Mouse (Mus musculus) midbrain, embryonic 15.5 days (tissue): ENCODE measurements at regions not wholly inside any gene's neighbourhood (a gene's known extent, or its start where the extent isn't known, plus 50 kb on each side); places are given as distances from the start of the nearest gene placed in this dataset.

ENCODE experiments used
- ATAC-seq: fragments of 200-750 bp; cut with Nextera tagmentation; replicated peaks from 2 replicates; pipeline ENCODE4 v1.8.0; 2017; ENCODE audit warnings: moderate TSS enrichment
- H3K27ac ChIP-seq: fragments of 300-500 bp; sonication (generic); 2 replicates; pipeline ENCODE4 v1.5.1; 2015; ENCODE audit warnings: mild to moderate bottlenecking, inconsistent platforms
- H3K27me3 ChIP-seq: fragments of 300-500 bp; sonication (generic); replicated peaks from 2 replicates; pipeline ENCODE4 v1.6.1; 2015; ENCODE audit warnings: inconsistent platforms
- H3K36me3 ChIP-seq: fragments of 300-500 bp; sonication (generic); replicated peaks from 2 replicates; pipeline ENCODE4 v1.6.1; 2015; ENCODE audit warnings: inconsistent platforms
- H3K4me1 ChIP-seq: fragments of 300-500 bp; sonication (generic); 2 replicates; pipeline ENCODE4 v1.6.1; 2015; ENCODE audit warnings: inconsistent platforms
- H3K4me2 ChIP-seq: fragments of 300-500 bp; sonication (generic); 2 replicates; pipeline ENCODE4 v1.6.1; 2015; ENCODE audit warnings: inconsistent platforms, mild to moderate bottlenecking, moderate library complexity
- H3K4me3 ChIP-seq: fragments of 300-500 bp; sonication (generic); 2 replicates; pipeline ENCODE4 v1.5.1; 2015; ENCODE audit warnings: mild to moderate bottlenecking, inconsistent platforms
- H3K9ac ChIP-seq: fragments of 300-500 bp; sonication (generic); 2 replicates; pipeline ENCODE4 v1.6.1; 2015; ENCODE audit warnings: mild to moderate bottlenecking, inconsistent platforms
- H3K9me3 ChIP-seq: fragments of 300-500 bp; sonication (generic); 2 replicates; pipeline ENCODE4 v1.6.1; 2016; ENCODE audit warnings: inconsistent platforms
- WGBS: fragments of 180-500 bp; shearing (Covaris S2); methylation state at CpG from one replicate; pipeline ENCODE4 v1.1.7; 2015; ENCODE audit warnings: mixed read lengths; 5-methylcytosine and 5-hydroxymethylcytosine counted together

DNA sequence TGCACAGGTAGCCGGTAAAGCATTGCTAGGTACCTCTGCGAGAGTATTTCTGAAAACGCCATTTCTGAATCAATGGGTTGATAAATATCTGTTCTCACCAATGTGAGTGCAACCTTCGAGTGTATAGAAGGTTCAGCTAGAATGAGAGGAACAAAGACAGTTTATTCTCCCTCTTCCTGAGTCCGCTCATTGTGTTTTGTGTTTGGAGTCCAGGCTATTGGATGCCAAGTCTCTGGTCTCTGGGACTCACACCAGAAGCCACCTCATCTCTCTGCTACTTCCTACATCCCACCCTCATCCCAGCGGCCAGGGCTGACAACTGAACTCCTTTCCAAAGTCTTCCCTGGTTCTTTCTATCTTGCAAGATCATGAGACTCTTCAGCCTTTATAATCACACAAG is 62.7 kb downstream of the Lrrc30 start:
- no peak overlapping the region for H3K4me2 ChIP-seq
- no peaks in the 10 kb centered on the region for H3K27me3 ChIP-seq
- no peaks in the 10 kb centered on the region for H3K9me3 ChIP-seq
- no peaks in the 10 kb centered on the region for H3K4me1 ChIP-seq
- H3K4me3 ChIP-seq, result no peak overlapping the region
- ATAC-seq, result no peak
- H3K9ac ChIP-seq, result no peak overlapping the region
- H3K36me3 ChIP-seq, result no peaks in the 10 kb centered on the region
- no peak overlapping the region for H3K27ac ChIP-seq
- 96% methylated on average over 6 of the region's 6 CpGs for WGBS

- H3K4me2 ChIP-seq, result no peak overlapping the region
- H3K9me3 ChIP-seq, result no peaks in the 10 kb centered on the region
- no peaks in the 10 kb centered on the region for H3K36me3 ChIP-seq
- H3K4me3 ChIP-seq, result no peak overlapping the region
- no peak overlapping the region for H3K27ac ChIP-seq
- H3K27me3 ChIP-seq, result no peaks in the 10 kb centered on the region
- WGBS, result 82% methylated on average over 11 of the region's 11 CpGs
- no peak overlapping the region for H3K9ac ChIP-seq
- no peak for ATAC-seq
- H3K4me1 ChIP-seq, result no peaks in the 10 kb centered on the region
These were observed 66.3 kb downstream of the Lrrc30 start for GRCm38 (mm10) chr17:67566216-67566615.

GRCm38 (mm10) chr17:67565746-67566145 is 66.8 kb downstream of the Lrrc30 start:
- no peaks in the 10 kb centered on the region for H3K27me3 ChIP-seq
- no peak overlapping the region for H3K4me3 ChIP-seq
- H3K27ac ChIP-seq, result no peak overlapping the region
- no peaks in the 10 kb centered on the region for H3K4me1 ChIP-seq
- no peaks in the 10 kb centered on the region for H3K36me3 ChIP-seq
- no peak overlapping the region for H3K4me2 ChIP-seq
- H3K9me3 ChIP-seq, result no peaks in the 10 kb centered on the region
- WGBS, result 34% methylated on average over 3 of the region's 3 CpGs
- no peak for ATAC-seq
- H3K9ac ChIP-seq, result no peak overlapping the region

GRCm38 (mm10) chr17:67564845-67565244 is 67.7 kb downstream of the Lrrc30 start:
- H3K4me2 ChIP-seq, result no peak overlapping the region
- ATAC-seq, result no peak
- no peaks in the 10 kb centered on the region for H3K9me3 ChIP-seq
- H3K36me3 ChIP-seq, result no peaks in the 10 kb centered on the region
- H3K9ac ChIP-seq, result no peak overlapping the region
- no peaks in the 10 kb centered on the region for H3K4me1 ChIP-seq
- H3K4me3 ChIP-seq, result no peak overlapping the region
- no peak overlapping the region for H3K27ac ChIP-seq
- H3K27me3 ChIP-seq, result no peaks in the 10 kb centered on the region
- WGBS, result 65% methylated on average over 3 of the region's 3 CpGs

- H3K9ac ChIP-seq, result no peak overlapping the region
- no peaks in the 10 kb centered on the region for H3K4me1 ChIP-seq
- H3K27me3 ChIP-seq, result no peaks in the 10 kb centered on the region
- no peak for ATAC-seq
- no peak overlapping the region for H3K4me2 ChIP-seq
- no peak overlapping the region for H3K27ac ChIP-seq
- H3K36me3 ChIP-seq, result no peaks in the 10 kb centered on the region
- H3K4me3 ChIP-seq, result no peak overlapping the region
- no peaks in the 10 kb centered on the region for H3K9me3 ChIP-seq
- WGBS, result 79% methylated on average over 7 of the region's 7 CpGs
These were observed 69.5 kb downstream of the Lrrc30 start for GRCm38 (mm10) chr17:67563036-67563435.

DNA sequence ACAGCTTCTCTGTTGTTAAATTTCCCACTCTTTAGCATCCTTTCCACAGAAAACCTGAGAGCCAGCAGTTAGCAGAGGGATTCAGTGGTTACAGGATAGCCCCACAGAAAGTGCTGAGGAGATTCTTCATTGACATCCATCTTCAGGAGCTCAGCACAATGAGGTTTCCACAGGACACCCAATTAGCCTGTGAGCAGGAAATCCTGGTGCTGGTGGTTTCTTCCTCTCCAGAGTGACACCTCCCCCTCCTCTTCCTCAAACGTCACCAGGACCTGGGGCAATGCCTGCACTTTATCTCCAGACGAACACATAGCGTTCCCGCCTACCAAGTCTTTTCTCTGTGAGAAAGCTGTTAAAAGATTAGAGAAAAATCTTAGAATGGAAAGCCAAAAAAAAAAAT is 70.7 kb downstream of the Lrrc30 start:
- no peak overlapping the region for H3K4me2 ChIP-seq
- ATAC-seq, result no peak
- H3K27me3 ChIP-seq, result no peaks in the 10 kb centered on the region
- WGBS, result 87% methylated on average over 4 of the region's 4 CpGs
- no peak overlapping the region for H3K27ac ChIP-seq
- H3K4me1 ChIP-seq, result no peaks in the 10 kb centered on the region
- no peaks in the 10 kb centered on the region for H3K9me3 ChIP-seq
- no peaks in the 10 kb centered on the region for H3K36me3 ChIP-seq
- H3K9ac ChIP-seq, result no peak overlapping the region
- no peak overlapping the region for H3K4me3 ChIP-seq

DNA sequence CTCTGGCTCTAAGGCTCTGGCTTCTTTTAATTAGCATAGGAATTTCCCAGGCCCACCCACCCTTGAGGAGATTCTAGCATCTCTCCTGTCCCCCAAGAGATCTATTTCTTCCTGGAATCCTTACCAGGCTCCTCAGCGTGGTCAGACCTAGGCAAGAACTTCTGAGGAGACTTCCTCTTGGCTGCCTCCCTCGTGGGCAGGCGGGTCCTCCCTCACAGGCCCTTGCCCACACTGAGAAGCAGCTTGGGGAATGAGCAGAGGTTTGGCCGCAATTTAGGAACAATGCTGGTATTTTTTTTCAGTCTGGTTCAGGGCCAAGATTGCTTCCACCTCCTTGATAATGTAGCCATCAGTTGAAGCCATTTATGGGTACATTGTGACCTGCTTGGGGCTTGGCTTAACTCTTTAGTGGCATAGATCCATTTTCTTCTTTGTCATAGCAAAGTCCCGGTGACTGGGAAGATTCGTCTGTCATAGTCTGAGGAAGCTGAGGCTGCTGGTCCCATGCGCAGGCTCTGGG is 75.1 kb downstream of the Lrrc30 start:
- Histone ChIP-seq H3K27ac (no peak overlapping the region), H3K4me1 (no peaks in the 10 kb centered on the region), H3K27me3 (no peaks in the 10 kb centered on the region), H3K4me3 (no peak overlapping the region), H3K9me3 (no peaks in the 10 kb centered on the region), H3K9ac (no peak overlapping the region), H3K4me2 (no peak overlapping the region), H3K36me3 (no peaks in the 10 kb centered on the region)
- ATAC-seq, result no peak
- WGBS, result 74% methylated on average over 7 of the region's 7 CpGs

DNA sequence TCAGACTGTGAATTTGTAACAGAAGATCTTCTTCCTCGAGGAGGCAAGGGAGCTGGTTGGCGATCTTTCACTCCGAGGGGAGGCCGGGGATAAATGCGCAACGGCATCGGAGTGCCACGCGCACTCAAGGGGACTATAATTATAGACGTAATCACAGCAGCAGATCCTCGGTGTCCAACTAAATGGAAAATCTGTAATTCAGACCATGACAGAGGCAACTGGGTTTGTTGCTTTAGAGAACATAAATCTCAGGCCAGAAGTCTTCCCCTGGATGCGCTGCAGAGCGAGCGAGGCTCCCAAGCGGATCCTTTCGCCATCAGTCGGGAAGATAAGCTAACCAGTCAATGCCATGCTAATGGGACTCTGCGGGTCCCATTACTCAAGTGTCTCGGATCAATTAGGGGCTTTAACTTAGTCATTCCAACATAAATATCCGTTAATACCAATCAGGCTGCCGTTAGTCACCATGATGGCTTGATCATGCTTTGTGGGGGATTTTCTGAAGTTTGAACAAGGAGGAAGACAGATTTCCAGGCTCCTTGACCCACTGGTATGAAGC is 79.9 kb downstream of the Lrrc30 start:
- no peak overlapping the region for H3K9ac ChIP-seq
- no peak for ATAC-seq
- H3K27me3 ChIP-seq, result no peaks in the 10 kb centered on the region
- 87% methylated on average over 21 of the region's 21 CpGs for WGBS
- no peaks in the 10 kb centered on the region for H3K36me3 ChIP-seq
- H3K4me1 ChIP-seq, result no peaks in the 10 kb centered on the region
- no peak overlapping the region for H3K4me2 ChIP-seq
- H3K27ac ChIP-seq, result no peak overlapping the region
- no peaks in the 10 kb centered on the region for H3K9me3 ChIP-seq
- H3K4me3 ChIP-seq, result no peak overlapping the region

- no peaks in the 10 kb centered on the region for H3K27me3 ChIP-seq
- WGBS, result 50% methylated on average over 11 of the region's 11 CpGs
- ATAC-seq, result no peak
- H3K36me3 ChIP-seq, result no peaks in the 10 kb centered on the region
- H3K4me2 ChIP-seq, result no peak overlapping the region
- H3K27ac ChIP-seq, result no peak overlapping the region
- no peak overlapping the region for H3K9ac ChIP-seq
- no peak overlapping the region for H3K4me3 ChIP-seq
- no peaks in the 10 kb centered on the region for H3K4me1 ChIP-seq
- no peaks in the 10 kb centered on the region for H3K9me3 ChIP-seq
These were observed 83.4 kb downstream of the Lrrc30 start for GRCm38 (mm10) chr17:67548966-67549700.

- Histone ChIP-seq H3K9me3 (no peaks in the 10 kb centered on the region), H3K9ac (no peak overlapping the region), H3K36me3 (no peaks in the 10 kb centered on the region), H3K4me1 (no peaks in the 10 kb centered on the region), H3K4me3 (no peak overlapping the region), H3K4me2 (no peak overlapping the region), H3K27ac (no peak overlapping the region), H3K27me3 (no peaks in the 10 kb centered on the region)
- no peak for ATAC-seq
- WGBS, result 90% methylated on average over 7 of the region's 7 CpGs
These were observed 88.1 kb downstream of the Lrrc30 start for GRCm38 (mm10) chr17:67544410-67544809.

GRCm38 (mm10) chr17:67532331-67532730 is 100.2 kb downstream of the Lrrc30 start:
- Histone ChIP-seq H3K4me2 (no peak overlapping the region), H3K27me3 (no peaks in the 10 kb centered on the region), H3K36me3 (no peaks in the 10 kb centered on the region), H3K4me3 (no peak overlapping the region), H3K9ac (no peak overlapping the region), H3K9me3 (no peaks in the 10 kb centered on the region), H3K4me1 (no peaks in the 10 kb centered on the region), H3K27ac (no peak overlapping the region)
- no peak for ATAC-seq

DNA sequence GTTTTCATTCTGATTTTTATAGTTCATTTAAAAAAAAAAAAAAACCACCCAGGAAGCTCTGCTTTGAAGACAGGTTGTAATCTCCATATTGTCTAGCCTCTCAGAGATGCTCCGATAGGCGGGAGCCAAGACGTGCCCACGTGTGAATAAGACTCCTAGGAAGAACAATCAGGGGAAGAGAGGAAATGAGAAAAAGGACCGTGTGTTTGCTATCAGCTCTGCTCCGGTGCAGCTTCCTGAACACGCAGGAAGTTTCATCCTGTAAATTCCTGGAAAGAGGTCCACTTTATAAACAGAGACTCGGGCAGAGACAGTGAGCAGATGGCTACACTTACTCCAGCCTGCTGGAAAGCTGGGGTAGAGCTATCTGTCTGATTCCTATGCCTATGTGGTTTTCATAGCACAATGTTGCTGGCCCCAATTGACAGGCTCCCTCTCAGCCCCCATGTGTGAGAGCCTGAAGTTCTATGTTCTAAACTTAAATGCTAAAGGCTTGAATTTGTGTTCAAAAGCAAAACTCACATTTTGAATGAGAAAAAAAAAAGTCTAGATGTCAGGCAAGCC is 111.6 kb downstream of the Lrrc30 start:
- H3K9me3 ChIP-seq, result no peaks in the 10 kb centered on the region
- no peak overlapping the region for H3K27ac ChIP-seq
- H3K4me3 ChIP-seq, result no peak overlapping the region
- no peak overlapping the region for H3K9ac ChIP-seq
- WGBS, result 73% methylated on average over 8 of the region's 8 CpGs
- no peak for ATAC-seq
- no peaks in the 10 kb centered on the region for H3K27me3 ChIP-seq
- no peak overlapping the region for H3K4me2 ChIP-seq
- H3K4me1 ChIP-seq, result no peaks in the 10 kb centered on the region
- no peaks in the 10 kb centered on the region for H3K36me3 ChIP-seq
